Mouse (Mus musculus): ENCODE measurements around the gene Ddc. TPM values are rescaled to one million over a fixed set of nuclear protein-coding genes. Genes with fewer than 3 reads are reported as not detected.

Gene Ddc
- polyA plus RNA-seq, 1 experiment from 2014 or later = 48.4 TPM

GRCm38 (mm10) chr11:11798690-11799089 lies 99.3 kb downstream of the Ddc start:
- H3K4me3 ChIP-seq (ENCODE audit: low read depth, low read length) = no peak overlapping the region
- no peak for DNase-seq (ENCODE audit: low spot score)
- no peak for ATAC-seq (ENCODE audit: low read depth)
- peaks cover 55% of the 10 kb centered on the region for H3K36me3 ChIP-seq (ENCODE audit: control insufficient read depth, insufficient read depth, low read length)
- H3K27ac ChIP-seq (replicated peaks; ENCODE audit: low read depth, low read length) = no peak overlapping the region
- H3K9ac ChIP-seq (ENCODE audit: low read depth, low read length) = no peak overlapping the region
- H3K4me1 ChIP-seq (ENCODE audit: control insufficient read depth, insufficient read depth, low read length) = no peaks in the 10 kb centered on the region
- H3K4me2 ChIP-seq (ENCODE audit: low read depth, low read length) = no peak overlapping the region
- no peaks in the 10 kb centered on the region for H3K27me3 ChIP-seq (replicated peaks; ENCODE audit: control insufficient read depth, insufficient read depth, low read length)
- 87% methylated on average over 1 of the region's 1 CpGs for whole genome bisulfite sequencing
- H3K9me3 ChIP-seq (ENCODE audit: control insufficient read depth, low read length) = no peaks in the 10 kb centered on the region

- WGBS = 91% methylated on average over 1 of the region's 1 CpGs
- no peak overlapping the region for H3K4me2 ChIP-seq (ENCODE audit: low read depth, low read length)
- H3K27ac ChIP-seq (replicated peaks; ENCODE audit: low read depth, low read length) = no peak overlapping the region
- H3K4me1 ChIP-seq (ENCODE audit: control insufficient read depth, insufficient read depth, low read length) = no peaks in the 10 kb centered on the region
- DNase-seq (ENCODE audit: low spot score) (no peak), ATAC-seq (ENCODE audit: low read depth) (no peak)
- no peaks in the 10 kb centered on the region for H3K27me3 ChIP-seq (replicated peaks; ENCODE audit: control insufficient read depth, insufficient read depth, low read length)
- H3K36me3 ChIP-seq (ENCODE audit: control insufficient read depth, insufficient read depth, low read length) = peaks cover 21% of the 10 kb centered on the region
- no peak overlapping the region for H3K4me3 ChIP-seq (ENCODE audit: low read depth, low read length)
- H3K9ac ChIP-seq (ENCODE audit: low read depth, low read length) = no peak overlapping the region
- H3K9me3 ChIP-seq (ENCODE audit: control insufficient read depth, low read length) = no peaks in the 10 kb centered on the region
These were observed 103.3 kb downstream of the Ddc start for GRCm38 (mm10) chr11:11794626-11795025.

- Histone ChIP-seq H3K27me3 (replicated peaks; ENCODE audit: control insufficient read depth, insufficient read depth, low read length) (no peaks in the 10 kb centered on the region), H3K9ac (ENCODE audit: low read depth, low read length) (no peak overlapping the region), H3K27ac (replicated peaks; ENCODE audit: low read depth, low read length) (no peak overlapping the region), H3K4me2 (ENCODE audit: low read depth, low read length) (peak overlapping the region; percentile 38; the same call in 1 of the 2 replicates), H3K4me3 (ENCODE audit: low read depth, low read length) (0 out of 2 replicates have a peak overlapping the region, but pooled peaks have one; percentile 15), H3K36me3 (ENCODE audit: control insufficient read depth, insufficient read depth, low read length) (no peaks in the 10 kb centered on the region), H3K4me1 (ENCODE audit: control insufficient read depth, insufficient read depth, low read length) (no peaks in the 10 kb centered on the region), H3K9me3 (ENCODE audit: control insufficient read depth, low read length) (no peaks in the 10 kb centered on the region)
- ATAC-seq (ENCODE audit: low read depth) (peak; percentile 95), DNase-seq (ENCODE audit: low spot score) (peak; percentile 89)
- WGBS = under 1% methylated on average over 8 of the region's 8 CpGs
These were observed 109.4 kb downstream of the Ddc start for GRCm38 (mm10) chr11:11788521-11788974.

- H3K4me2 ChIP-seq (ENCODE audit: low read depth, low read length) = no peak overlapping the region
- H3K27me3 ChIP-seq (replicated peaks; ENCODE audit: control insufficient read depth, insufficient read depth, low read length) = no peaks in the 10 kb centered on the region
- no peak overlapping the region for H3K9ac ChIP-seq (ENCODE audit: low read depth, low read length)
- no peak overlapping the region for H3K27ac ChIP-seq (replicated peaks; ENCODE audit: low read depth, low read length)
- DNase-seq (ENCODE audit: low spot score) = no peak
- H3K4me1 ChIP-seq (ENCODE audit: control insufficient read depth, insufficient read depth, low read length) = no peaks in the 10 kb centered on the region
- 63% methylated on average over 6 of the region's 6 CpGs for WGBS
- no peak for ATAC-seq (ENCODE audit: low read depth)
- no peaks in the 10 kb centered on the region for H3K9me3 ChIP-seq (ENCODE audit: control insufficient read depth, low read length)
- H3K36me3 ChIP-seq (ENCODE audit: control insufficient read depth, insufficient read depth, low read length) = no peaks in the 10 kb centered on the region
- H3K4me3 ChIP-seq (ENCODE audit: low read depth, low read length) = no peak overlapping the region
These were observed 112.5 kb downstream of the Ddc start for GRCm38 (mm10) chr11:11785457-11785856.

- no peaks in the 10 kb centered on the region for H3K4me1 ChIP-seq (ENCODE audit: control insufficient read depth, insufficient read depth, low read length)
- ATAC-seq (ENCODE audit: low read depth) = no peak
- 81% methylated on average over 8 of the region's 8 CpGs for WGBS
- no peaks in the 10 kb centered on the region for H3K36me3 ChIP-seq (ENCODE audit: control insufficient read depth, insufficient read depth, low read length)
- no peak overlapping the region for H3K4me3 ChIP-seq (ENCODE audit: low read depth, low read length)
- H3K27me3 ChIP-seq (replicated peaks; ENCODE audit: control insufficient read depth, insufficient read depth, low read length) = no peaks in the 10 kb centered on the region
- no peaks in the 10 kb centered on the region for H3K9me3 ChIP-seq (ENCODE audit: control insufficient read depth, low read length)
- no peak for DNase-seq (ENCODE audit: low spot score)
- H3K9ac ChIP-seq (ENCODE audit: low read depth, low read length) = no peak overlapping the region
- H3K4me2 ChIP-seq (ENCODE audit: low read depth, low read length) = no peak overlapping the region
- H3K27ac ChIP-seq (replicated peaks; ENCODE audit: low read depth, low read length) = no peak overlapping the region
These were observed 116.2 kb downstream of the Ddc start for GRCm38 (mm10) chr11:11781728-11782127.

- H3K4me3 ChIP-seq (ENCODE audit: low read depth, low read length) = no peak overlapping the region
- H3K36me3 ChIP-seq (ENCODE audit: control insufficient read depth, insufficient read depth, low read length) = no peaks in the 10 kb centered on the region
- H3K27ac ChIP-seq (replicated peaks; ENCODE audit: low read depth, low read length) = no peak overlapping the region
- 93% methylated on average over 6 of the region's 6 CpGs for WGBS
- no peaks in the 10 kb centered on the region for H3K4me1 ChIP-seq (ENCODE audit: control insufficient read depth, insufficient read depth, low read length)
- DNase-seq (ENCODE audit: low spot score) = no peak
- no peak for ATAC-seq (ENCODE audit: low read depth)
- H3K27me3 ChIP-seq (replicated peaks; ENCODE audit: control insufficient read depth, insufficient read depth, low read length) = no peaks in the 10 kb centered on the region
- no peak overlapping the region for H3K4me2 ChIP-seq (ENCODE audit: low read depth, low read length)
- H3K9me3 ChIP-seq (ENCODE audit: control insufficient read depth, low read length) = no peaks in the 10 kb centered on the region
- no peak overlapping the region for H3K9ac ChIP-seq (ENCODE audit: low read depth, low read length)
These were observed 119.6 kb downstream of the Ddc start for GRCm38 (mm10) chr11:11778345-11778744.

- Histone ChIP-seq H3K4me3 (ENCODE audit: low read depth, low read length) (no peak overlapping the region), H3K9me3 (ENCODE audit: control insufficient read depth, low read length) (no peaks in the 10 kb centered on the region), H3K9ac (ENCODE audit: low read depth, low read length) (no peak overlapping the region), H3K27ac (replicated peaks; ENCODE audit: low read depth, low read length) (no peak overlapping the region), H3K4me1 (ENCODE audit: control insufficient read depth, insufficient read depth, low read length) (no peaks in the 10 kb centered on the region), H3K27me3 (replicated peaks; ENCODE audit: control insufficient read depth, insufficient read depth, low read length) (no peaks in the 10 kb centered on the region), H3K4me2 (ENCODE audit: low read depth, low read length) (no peak overlapping the region), H3K36me3 (ENCODE audit: control insufficient read depth, insufficient read depth, low read length) (no peaks in the 10 kb centered on the region)
- no peak for ATAC-seq (ENCODE audit: low read depth)
- DNase-seq (ENCODE audit: low spot score) = no peak
- WGBS = 92% methylated on average over 2 of the region's 2 CpGs
These were observed 120.1 kb downstream of the Ddc start for GRCm38 (mm10) chr11:11777796-11778195.

GRCm38 (mm10) chr11:11777246-11777645 lies 120.7 kb downstream of the Ddc start:
- H3K4me2 ChIP-seq (ENCODE audit: low read depth, low read length) = no peak overlapping the region
- no peak overlapping the region for H3K4me3 ChIP-seq (ENCODE audit: low read depth, low read length)
- H3K4me1 ChIP-seq (ENCODE audit: control insufficient read depth, insufficient read depth, low read length) = no peaks in the 10 kb centered on the region
- H3K9me3 ChIP-seq (ENCODE audit: control insufficient read depth, low read length) = no peaks in the 10 kb centered on the region
- no peaks in the 10 kb centered on the region for H3K36me3 ChIP-seq (ENCODE audit: control insufficient read depth, insufficient read depth, low read length)
- WGBS = 73% methylated on average over 3 of the region's 3 CpGs
- no peaks in the 10 kb centered on the region for H3K27me3 ChIP-seq (replicated peaks; ENCODE audit: control insufficient read depth, insufficient read depth, low read length)
- DNase-seq (ENCODE audit: low spot score) (no peak), ATAC-seq (ENCODE audit: low read depth) (no peak)
- no peak overlapping the region for H3K27ac ChIP-seq (replicated peaks; ENCODE audit: low read depth, low read length)
- H3K9ac ChIP-seq (ENCODE audit: low read depth, low read length) = no peak overlapping the region

- Histone ChIP-seq H3K9me3 (ENCODE audit: control insufficient read depth, low read length) (no peaks in the 10 kb centered on the region), H3K9ac (ENCODE audit: low read depth, low read length) (no peak overlapping the region), H3K36me3 (ENCODE audit: control insufficient read depth, insufficient read depth, low read length) (no peaks in the 10 kb centered on the region), H3K27ac (replicated peaks; ENCODE audit: low read depth, low read length) (no peak overlapping the region), H3K4me2 (ENCODE audit: low read depth, low read length) (no peak overlapping the region), H3K27me3 (replicated peaks; ENCODE audit: control insufficient read depth, insufficient read depth, low read length) (no peaks in the 10 kb centered on the region), H3K4me1 (ENCODE audit: control insufficient read depth, insufficient read depth, low read length) (no peaks in the 10 kb centered on the region), H3K4me3 (ENCODE audit: low read depth, low read length) (no peak overlapping the region)
- no peak for DNase-seq (ENCODE audit: low spot score)
- ATAC-seq (ENCODE audit: low read depth) = no peak
- 77% methylated on average over 7 of the region's 7 CpGs for WGBS
These were observed 121.1 kb downstream of the Ddc start for GRCm38 (mm10) chr11:11776822-11777174.
